Mouse (Mus musculus): Measurements from ENCODE around the gene Glb1l2. TPM values are rescaled to one million over a fixed set of nuclear protein-coding genes. Genes with fewer than 3 reads are reported as not detected.

The Glb1l2 gene
- 1.0 TPM in 1 of 2 replicates, not detected in the other for total RNA-seq (2017)

DNA sequence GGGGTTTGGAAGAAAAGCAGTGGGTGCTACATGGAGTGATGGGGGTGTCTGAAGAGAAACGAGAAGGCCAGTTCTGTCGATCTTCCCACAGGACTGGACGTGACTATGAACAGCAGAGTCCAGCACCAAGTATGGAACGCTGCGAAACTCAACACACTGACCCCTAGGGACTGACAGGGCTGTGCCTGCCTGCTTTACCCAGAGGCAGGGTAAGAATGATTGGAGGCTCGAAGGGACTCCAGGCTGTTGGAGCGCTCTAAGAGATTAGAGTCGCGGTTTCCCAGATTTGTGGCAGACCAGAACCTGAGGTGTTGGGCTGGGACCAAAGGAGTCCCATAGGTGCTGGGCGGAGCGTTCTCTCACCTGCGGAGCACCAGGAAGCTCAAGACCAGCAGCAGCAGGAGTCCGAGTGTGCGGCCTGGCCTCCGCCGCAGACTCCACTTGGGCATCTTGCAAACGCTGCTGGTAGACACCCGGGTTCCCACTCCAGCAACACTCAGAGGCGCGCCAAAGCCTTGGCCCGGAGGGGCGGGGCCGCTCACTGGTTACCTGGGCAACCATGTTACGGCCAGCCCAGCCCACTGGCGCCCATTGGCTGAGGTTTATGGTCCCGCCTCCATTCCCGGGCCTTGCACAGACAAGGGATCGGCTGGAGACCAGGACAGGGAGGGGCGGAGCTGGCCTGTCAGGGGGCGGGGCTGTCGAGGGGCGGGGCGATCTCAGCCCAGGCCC, at the start of gene Glb1l2:
Glb1l2 (minus strand) TSS at position 534 of the 732 bp plus-strand sequence.
- ATAC-seq (replicated peaks in 1 of 2; ENCODE audit: insufficient read depth in 1 of 2, low FRiP score in 2 of 2, low TSS enrichment in 1 of 2, low read depth in 1 of 2, poor library complexity in 2 of 2, severe bottlenecking in 2 of 2): peak; percentile 97 to 98

DNA sequence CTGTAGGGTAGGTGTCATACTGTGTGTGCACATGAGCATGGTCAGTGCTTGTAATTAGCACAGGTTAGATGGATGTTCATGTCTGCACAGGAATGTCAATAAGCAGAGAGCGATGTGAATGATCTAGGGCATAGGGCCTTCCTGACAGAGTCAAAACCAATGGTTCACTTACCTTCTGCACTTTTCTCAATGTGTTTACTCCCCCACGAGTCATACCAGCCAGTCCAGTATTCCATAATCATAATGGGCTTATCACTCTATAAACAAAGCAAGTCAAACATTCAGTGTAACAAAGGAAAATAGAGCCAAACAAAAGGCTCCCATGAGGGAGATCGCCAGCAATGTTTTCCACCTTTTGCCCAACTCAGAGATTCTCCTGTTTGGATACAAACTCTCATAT, 24.8 kb upstream of the Glb1l2 start:
- no peak for ATAC-seq (replicated peaks in 1 of 2; ENCODE audit: insufficient read depth in 1 of 2, low FRiP score in 2 of 2, low TSS enrichment in 1 of 2, low read depth in 1 of 2, poor library complexity in 2 of 2, severe bottlenecking in 2 of 2)

DNA sequence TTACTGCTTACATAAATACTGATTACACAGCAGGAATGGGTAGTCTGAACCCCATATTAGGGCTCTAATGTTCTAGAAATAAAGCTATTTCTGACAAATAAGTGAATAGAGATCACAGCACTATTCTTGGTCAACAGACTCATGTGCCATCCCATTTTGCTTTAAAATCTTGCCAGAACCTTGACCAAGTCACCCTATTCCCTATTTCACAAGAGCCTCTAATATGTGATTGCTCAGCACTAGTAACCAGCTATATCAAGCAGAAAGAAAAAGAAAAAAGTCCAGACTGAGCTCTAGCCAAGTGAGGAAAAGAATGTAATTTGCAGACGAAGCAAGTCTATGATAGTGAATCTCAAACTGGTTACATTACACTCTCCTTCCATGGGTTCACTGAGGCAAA, 13.7 kb upstream of the Glb1l2 start:
- ATAC-seq (replicated peaks in 1 of 2; ENCODE audit: insufficient read depth in 1 of 2, low FRiP score in 2 of 2, low TSS enrichment in 1 of 2, low read depth in 1 of 2, poor library complexity in 2 of 2, severe bottlenecking in 2 of 2): no peak

DNA sequence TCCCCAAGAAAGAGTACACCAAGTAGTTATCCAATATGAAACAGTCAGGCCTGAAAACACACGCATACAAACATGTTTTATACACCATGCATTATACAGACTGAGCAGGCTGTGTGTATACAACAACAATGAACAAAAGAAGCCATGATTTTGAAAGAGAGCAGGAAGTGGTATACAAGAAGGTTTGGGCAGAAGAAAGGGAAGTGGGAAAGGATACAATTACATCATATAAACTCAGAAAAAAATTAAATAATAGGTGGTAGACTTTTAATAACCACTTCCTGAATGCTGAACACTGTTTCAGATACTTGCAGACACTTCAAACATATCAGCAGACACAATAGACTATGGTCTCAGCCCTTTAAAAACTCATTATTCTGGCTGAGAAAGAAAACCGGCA, 2.5 kb upstream of the Glb1l2 start:
- peak; percentile 13 to 22; a peak in 1 of 4 replicates for ATAC-seq (replicated peaks in 1 of 2; ENCODE audit: insufficient read depth in 1 of 2, low FRiP score in 2 of 2, low TSS enrichment in 1 of 2, low read depth in 1 of 2, poor library complexity in 2 of 2, severe bottlenecking in 2 of 2)

DNA sequence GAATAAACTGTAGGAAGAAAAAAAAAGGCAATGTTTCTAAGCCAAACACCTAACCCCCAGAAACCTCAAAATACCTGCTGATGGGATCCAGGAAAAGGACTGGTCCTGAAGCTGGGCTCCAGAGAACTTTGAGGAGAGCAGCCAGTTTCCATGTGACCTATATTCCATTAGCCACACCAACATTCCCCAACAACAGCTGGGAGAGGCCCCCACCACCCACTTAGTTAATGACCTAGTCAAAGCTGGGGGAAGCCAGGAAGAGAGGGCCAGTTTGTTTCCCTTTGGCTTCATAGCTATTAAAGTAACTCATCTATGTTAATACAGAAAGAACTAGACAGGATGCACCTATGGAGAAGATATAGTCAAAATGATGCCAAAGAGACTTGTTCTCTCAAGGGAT, 1.9 kb downstream of the Glb1l2 start:
- ATAC-seq (replicated peaks in 1 of 2; ENCODE audit: insufficient read depth in 1 of 2, low FRiP score in 2 of 2, low TSS enrichment in 1 of 2, low read depth in 1 of 2, poor library complexity in 2 of 2, severe bottlenecking in 2 of 2): no peak

DNA sequence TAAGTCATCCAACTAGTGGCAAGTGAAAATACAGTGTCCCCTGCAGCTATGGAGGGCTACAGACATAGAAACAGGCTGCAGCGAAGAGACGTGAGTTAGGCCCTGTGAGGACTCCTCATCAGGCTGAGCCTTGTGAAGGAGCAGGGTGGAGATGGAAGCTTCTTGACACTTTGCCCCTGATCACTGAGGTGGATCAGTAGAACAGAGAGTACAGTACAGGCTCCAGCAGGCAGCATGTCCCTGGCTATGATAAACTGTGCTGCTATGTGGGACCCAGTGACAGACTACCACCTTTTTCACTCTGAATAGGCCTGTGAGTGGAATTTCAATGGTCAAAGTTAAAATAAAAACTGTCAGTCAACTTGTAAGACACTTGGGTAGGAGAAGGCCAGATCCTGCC, 5.9 kb downstream of the Glb1l2 start:
- ATAC-seq (replicated peaks in 1 of 2; ENCODE audit: insufficient read depth in 1 of 2, low FRiP score in 2 of 2, low TSS enrichment in 1 of 2, low read depth in 1 of 2, poor library complexity in 2 of 2, severe bottlenecking in 2 of 2): no peak

DNA sequence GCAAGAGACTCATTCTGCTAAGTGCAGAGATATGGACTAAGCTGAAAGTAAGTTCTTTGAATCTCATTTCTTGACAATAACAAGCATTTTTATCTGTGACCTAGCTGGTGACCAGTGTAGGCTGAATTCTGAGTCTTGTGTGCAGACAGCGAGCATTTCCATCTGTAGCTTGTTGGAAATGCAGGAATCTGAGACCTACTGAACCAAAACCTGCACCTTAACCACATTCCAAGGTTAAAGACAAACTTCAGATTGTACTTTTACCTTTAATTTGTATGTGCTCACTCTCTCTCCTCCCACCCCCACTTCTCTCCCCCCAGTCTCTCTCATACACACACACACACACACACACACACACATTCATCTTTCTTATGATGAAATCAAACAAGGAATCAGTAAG, 7.5 kb downstream of the Glb1l2 start:
- no peak for ATAC-seq (replicated peaks in 1 of 2; ENCODE audit: insufficient read depth in 1 of 2, low FRiP score in 2 of 2, low TSS enrichment in 1 of 2, low read depth in 1 of 2, poor library complexity in 2 of 2, severe bottlenecking in 2 of 2)

DNA sequence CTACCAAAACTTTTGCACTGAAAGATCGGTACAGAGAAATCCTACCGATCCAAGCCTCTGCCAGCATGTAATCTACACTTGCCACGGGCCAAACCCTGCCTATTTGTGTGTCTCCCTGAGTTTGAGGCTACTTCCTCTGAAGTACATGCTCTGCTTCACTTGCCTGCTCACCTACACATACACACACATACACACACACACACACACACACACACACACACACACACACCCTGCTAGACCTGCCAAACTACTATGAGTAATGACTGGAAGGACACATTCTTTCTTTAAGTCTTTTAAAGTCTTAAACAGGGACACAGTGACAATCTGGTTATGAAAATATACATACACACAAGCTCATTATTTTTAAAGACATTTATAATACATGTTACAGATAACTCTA, 8.1 kb downstream of the Glb1l2 start:
- no peak for ATAC-seq (replicated peaks in 1 of 2; ENCODE audit: insufficient read depth in 1 of 2, low FRiP score in 2 of 2, low TSS enrichment in 1 of 2, low read depth in 1 of 2, poor library complexity in 2 of 2, severe bottlenecking in 2 of 2)

DNA sequence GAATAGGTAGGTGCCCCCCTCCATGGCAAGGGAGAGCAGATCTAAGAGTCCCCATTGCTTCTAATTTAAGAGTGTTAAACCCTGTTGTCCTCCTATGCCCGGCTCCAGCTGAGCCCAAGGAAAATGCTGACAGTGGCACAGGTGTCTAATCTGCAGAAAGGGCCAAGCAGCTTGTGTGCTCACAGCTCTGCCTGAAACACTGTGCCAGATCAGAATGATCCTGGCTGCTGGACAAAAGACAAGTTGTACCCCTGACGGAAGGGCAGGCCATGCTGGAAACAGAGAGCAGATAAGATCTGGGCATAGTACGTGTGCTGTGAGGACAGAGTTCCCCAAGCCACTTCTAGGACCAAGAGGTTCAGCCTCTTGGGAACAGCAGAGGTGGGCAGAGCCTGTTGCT, 13.4 kb downstream of the Glb1l2 start:
- no peak for ATAC-seq (replicated peaks in 1 of 2; ENCODE audit: insufficient read depth in 1 of 2, low FRiP score in 2 of 2, low TSS enrichment in 1 of 2, low read depth in 1 of 2, poor library complexity in 2 of 2, severe bottlenecking in 2 of 2)

DNA sequence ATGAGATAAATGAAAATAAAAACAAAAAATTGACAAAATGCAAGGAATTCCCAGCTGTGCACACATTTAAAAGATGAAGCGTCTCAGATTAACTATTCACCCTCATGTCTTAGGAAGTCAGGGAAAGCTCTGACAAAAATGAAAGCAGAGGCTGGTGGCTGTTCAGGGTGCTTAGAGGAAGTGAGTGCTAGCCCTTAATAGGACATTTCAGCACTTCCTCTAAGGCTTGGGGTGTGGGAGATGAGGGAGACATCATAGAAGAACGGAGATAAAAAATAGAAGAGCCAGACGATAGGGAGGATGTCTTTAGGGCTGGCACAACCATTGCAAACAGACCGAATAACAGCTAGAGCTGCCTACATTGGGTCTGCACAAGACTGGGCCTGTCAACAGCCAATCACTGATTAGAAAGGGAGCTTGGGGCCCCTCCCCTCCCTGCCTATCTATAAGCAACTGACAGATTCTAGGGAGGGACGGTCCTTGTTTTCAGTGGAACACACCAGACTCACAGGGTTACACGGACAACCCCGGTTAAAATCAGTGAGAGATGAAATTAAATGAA, 22.8 kb downstream of the Glb1l2 start:
- ATAC-seq (replicated peaks in 1 of 2; ENCODE audit: insufficient read depth in 1 of 2, low FRiP score in 2 of 2, low TSS enrichment in 1 of 2, low read depth in 1 of 2, poor library complexity in 2 of 2, severe bottlenecking in 2 of 2): peak; percentile 66 to 71

DNA sequence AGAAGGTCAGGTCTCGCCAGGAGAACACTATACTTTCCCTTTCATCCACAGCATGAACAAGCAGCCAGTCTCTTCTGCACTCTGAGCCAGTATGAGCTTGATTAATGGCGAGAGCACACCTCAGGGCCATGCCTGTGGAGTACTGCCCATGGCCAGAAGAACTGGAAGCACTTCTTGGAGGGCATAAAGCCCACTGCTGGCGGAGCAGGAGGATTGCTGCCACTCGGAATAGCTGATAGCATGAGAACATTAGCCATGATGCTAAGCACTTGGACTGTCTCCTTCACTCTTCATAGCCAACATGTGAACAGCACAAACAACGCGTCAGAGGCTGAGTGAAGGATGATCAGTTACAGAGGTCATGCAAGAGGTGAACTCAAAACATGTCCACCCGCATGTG, 27.8 kb downstream of the Glb1l2 start:
- ATAC-seq (replicated peaks in 1 of 2; ENCODE audit: insufficient read depth in 1 of 2, low FRiP score in 2 of 2, low TSS enrichment in 1 of 2, low read depth in 1 of 2, poor library complexity in 2 of 2, severe bottlenecking in 2 of 2): no peak

DNA sequence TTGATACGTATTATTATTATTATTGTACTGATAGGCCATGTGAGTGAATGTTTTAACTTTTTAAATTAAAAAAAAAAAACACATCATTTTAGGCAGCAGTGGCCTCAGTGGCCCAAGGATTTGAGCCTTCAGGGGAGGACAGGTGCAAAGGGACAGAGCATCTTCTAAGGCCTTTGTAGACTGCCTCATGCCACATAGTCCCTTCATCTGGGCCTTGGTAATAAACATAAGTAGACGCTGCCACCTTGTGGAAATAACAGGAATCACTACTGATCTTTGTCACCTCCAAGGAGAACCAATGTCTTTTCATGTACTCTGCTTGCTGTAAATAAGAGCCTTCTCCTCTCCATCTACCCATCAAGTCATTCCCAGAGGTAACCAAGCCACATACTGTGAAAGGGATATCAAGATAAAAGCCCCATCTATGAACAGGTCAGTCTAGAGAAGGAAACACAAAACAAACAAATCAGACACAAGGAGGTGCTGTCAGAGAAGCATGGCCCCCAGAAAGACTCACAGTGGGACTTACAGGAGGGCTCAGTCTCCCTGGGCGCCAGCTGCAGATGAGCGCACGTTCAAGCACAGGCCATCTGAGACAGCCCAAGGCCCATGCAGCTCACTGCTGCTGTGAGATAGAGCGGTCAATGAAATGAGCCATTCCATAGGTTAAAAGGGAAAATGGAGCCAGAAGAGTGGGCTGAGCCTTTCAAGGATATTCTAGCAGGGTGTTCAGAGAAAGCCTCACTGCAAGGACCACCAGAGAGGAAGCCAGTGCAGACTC, 30.0 kb downstream of the Glb1l2 start:
- ATAC-seq (replicated peaks in 1 of 2; ENCODE audit: insufficient read depth in 1 of 2, low FRiP score in 2 of 2, low TSS enrichment in 1 of 2, low read depth in 1 of 2, poor library complexity in 2 of 2, severe bottlenecking in 2 of 2): peak; percentile 72 to 73; a peak in 3 of 4 replicates

DNA sequence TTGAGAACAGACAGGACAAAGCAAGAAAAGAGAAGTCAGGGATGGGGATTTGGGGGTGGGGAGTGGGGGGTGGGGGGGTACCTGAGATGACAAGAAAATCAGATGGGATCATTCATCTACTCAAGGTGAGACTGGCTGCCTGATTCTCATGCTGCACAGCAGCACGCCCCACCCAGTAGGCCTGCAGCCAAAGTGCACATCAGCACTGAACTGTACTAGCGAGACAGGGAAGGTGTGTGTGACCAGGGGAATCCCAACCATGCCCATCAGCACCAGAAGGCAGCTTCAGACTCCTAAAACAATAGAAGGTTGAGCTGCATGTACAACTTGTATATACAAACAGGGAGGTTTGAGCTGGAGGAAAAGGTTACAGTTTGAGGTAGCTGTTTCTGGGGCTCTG, 30.6 kb downstream of the Glb1l2 start:
- ATAC-seq (replicated peaks in 1 of 2; ENCODE audit: insufficient read depth in 1 of 2, low FRiP score in 2 of 2, low TSS enrichment in 1 of 2, low read depth in 1 of 2, poor library complexity in 2 of 2, severe bottlenecking in 2 of 2): no peak

DNA sequence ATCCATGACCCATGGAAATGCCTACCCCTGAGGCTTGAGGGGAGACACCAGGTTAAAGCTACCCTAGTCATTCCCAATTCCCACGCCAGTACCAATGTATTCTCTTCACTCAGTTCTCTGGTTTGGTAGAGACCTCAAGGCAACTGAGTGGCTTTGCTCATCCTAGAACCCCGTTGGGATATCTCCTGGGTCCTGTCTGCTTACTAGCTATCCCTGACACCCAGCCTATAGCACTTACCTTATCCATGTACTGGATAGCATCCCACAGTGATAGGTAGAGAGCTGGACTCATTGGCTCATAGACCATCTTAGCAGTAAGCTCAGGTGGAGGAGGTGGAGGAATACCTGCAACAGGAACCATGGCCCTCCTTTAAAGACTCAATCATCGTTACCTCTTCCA, 38.1 kb downstream of the Glb1l2 start:
- no peak for ATAC-seq (replicated peaks in 1 of 2; ENCODE audit: insufficient read depth in 1 of 2, low FRiP score in 2 of 2, low TSS enrichment in 1 of 2, low read depth in 1 of 2, poor library complexity in 2 of 2, severe bottlenecking in 2 of 2)

DNA sequence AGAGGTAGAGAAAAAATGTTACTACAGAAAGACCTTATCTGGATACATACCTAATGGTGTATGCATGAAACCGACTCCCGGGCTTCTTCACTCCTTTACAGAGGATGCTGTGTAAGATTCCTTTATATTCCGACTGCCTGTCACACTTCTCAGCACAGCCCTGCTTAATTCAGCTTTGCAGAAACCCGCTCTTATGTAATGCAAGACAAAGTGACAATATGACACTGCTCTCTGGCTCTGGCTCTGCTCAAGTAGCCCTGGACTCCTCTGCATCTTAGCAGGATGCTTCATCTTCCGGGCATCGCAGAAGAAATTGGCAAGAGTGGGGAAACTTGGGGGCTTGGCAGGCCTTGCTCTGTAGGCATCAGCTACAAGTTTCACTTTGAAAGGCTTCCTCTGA, 43.8 kb downstream of the Glb1l2 start:
- no peak for ATAC-seq (replicated peaks in 1 of 2; ENCODE audit: insufficient read depth in 1 of 2, low FRiP score in 2 of 2, low TSS enrichment in 1 of 2, low read depth in 1 of 2, poor library complexity in 2 of 2, severe bottlenecking in 2 of 2)

DNA sequence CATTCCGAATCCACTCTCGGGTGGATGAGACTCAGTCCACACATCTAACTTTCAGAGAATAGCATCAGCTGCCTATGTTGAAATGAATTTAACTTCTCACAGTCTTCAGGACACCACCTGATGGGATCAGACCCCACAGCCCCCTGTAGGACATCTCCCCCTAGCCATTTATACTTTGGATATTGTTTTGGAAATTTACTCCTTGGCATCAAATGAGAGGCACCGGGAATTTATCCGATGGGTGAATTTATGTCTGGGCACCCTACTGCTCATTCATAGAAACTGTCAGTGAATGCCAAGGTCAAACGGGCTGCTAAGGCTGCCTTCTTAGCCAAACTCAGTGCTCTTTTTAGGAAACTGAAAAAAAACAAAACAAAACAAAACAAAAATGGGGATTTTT, 45.7 kb downstream of the Glb1l2 start:
- ATAC-seq (replicated peaks in 1 of 2; ENCODE audit: insufficient read depth in 1 of 2, low FRiP score in 2 of 2, low TSS enrichment in 1 of 2, low read depth in 1 of 2, poor library complexity in 2 of 2, severe bottlenecking in 2 of 2): no peak

DNA sequence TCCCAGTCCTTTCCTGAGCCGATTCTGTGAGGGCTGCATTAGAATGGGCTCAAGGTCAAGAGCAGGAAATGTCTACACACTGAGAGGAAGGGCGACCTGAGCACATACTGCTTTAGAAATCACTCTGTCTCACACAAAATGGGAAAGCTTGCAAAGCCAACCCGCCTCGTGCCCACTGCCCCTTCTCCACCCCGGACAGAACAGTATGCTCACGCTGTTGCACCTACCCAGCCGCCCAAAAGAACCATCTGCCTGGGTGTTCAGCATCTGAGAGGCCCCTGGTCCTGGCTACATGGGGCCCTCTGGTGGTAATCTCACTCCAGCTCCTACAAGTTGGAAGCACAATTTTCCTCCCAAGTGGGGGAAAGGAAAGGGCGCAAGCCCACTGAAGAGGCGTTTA, 46.2 kb downstream of the Glb1l2 start:
- ATAC-seq (replicated peaks in 1 of 2; ENCODE audit: insufficient read depth in 1 of 2, low FRiP score in 2 of 2, low TSS enrichment in 1 of 2, low read depth in 1 of 2, poor library complexity in 2 of 2, severe bottlenecking in 2 of 2): no peak

DNA sequence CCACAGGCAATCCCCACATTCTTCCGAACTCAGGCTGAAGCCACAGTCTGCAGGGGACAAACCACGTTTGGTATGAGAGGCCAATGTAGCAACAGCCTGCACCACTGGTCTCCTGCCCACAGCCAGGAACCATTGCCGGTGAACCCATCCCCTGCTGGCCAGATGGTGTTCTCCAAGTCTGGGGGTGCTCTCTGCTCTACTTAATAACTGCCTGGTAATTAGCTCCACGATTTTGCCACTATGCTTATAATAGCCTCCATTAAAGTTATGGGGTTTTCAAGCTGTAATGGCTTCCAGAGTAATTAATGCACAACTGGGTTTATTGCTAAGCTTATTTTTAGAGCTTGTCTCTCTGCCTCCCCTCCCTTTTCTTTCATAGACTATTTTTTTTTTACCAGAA, 57.4 kb downstream of the Glb1l2 start:
- ATAC-seq (replicated peaks in 1 of 2; ENCODE audit: insufficient read depth in 1 of 2, low FRiP score in 2 of 2, low TSS enrichment in 1 of 2, low read depth in 1 of 2, poor library complexity in 2 of 2, severe bottlenecking in 2 of 2): no peak
